Mouse (Mus musculus): ENCODE results near the gene Gm42791. TPM values are rescaled to one million over a fixed set of nuclear protein-coding genes. Genes with fewer than 3 reads are reported as not detected.

Gene Gm42791
- 0.57 and 2.6 TPM in 2 replicates for polyA plus RNA-seq (2016; fragmentation: Nextera tagmentation; extraction: Ambion mirVana)

DNA sequence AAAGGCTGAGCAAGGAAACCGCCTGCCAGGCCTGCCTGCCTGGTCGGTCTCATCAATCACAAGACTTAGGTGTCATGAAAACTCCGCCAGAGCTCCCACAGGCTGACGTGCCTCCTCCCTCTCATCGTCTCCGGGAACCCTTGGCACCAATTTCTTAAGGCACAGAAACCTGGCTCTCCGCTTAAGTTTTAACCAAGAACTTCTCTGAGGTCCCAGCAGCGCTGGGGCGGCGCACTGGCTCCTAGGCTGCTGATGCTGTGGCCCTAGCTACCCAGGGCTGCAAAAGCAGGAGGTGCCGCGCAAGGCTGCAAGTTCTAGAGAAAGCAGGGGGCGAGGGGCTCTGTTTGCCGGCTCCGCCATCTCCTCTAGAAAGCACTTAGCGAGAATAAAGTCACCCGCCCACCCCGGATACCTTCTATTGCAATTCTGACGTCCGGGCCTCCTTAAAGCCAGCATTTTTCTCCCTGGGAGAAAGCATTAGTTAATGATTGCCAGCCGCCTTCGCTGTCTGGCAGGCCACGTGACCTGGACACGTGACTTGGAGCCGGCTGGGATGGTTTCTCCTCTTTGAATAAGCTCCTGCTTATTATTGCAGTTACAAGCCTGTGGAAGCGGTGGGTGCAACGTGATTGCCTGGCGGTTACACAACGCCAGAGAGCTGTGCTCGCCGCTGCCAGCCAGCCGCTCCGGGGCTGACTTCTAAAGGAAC, at the start of gene Gm42791:
TSS of gene Gm42791 (minus strand) at position 442 of the 709 bp plus-strand sequence.
- Histone ChIP-seq H3K36me3 (peaks cover 12% of the 10 kb centered on the region; the same call in 1 of the 2 replicates), H3K27me3 (ENCODE audit: insufficient read depth, poor library complexity, severe bottlenecking) (0 out of 2 replicates have a peak, but pooled peaks cover 4% of the 10 kb centered on the region), H3K27ac (peak within 1 kb of the TSS; percentile 90), H3K4me1 (peaks cover 38% of the 10 kb centered on the region), H3K4me3 (peak within 1 kb of the TSS; percentile 63), H3K9me3 (no peaks in the 10 kb centered on the region)
- DNase-seq (ENCODE audit: low spot score): peak; percentile 93
- WGBS: 2% methylated on average over 33 of the region's 33 CpGs

DNA sequence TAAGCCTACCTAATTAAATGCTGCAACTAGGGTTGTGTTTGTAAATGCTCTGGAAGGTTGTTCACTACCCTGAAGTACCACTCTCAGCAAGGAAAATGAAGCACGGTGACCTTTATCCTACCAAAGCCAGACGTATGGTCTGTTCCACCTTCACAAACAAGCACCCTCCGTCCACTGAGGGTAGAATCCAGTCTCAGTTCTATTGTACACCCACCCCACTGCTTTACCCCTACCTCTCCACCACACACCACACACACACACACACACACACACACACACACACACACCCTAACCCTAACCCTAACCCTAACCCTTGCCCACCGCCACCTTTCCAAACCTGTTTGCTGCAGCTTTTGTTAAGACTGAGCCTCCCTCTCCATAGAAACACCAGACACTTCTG, 49.1 kb upstream of the Gm42791 start:
- Histone ChIP-seq H3K4me1 (no peaks in the 10 kb centered on the region), H3K27ac (no peak overlapping the region), H3K9me3 (0 out of 2 replicates have a peak, but pooled peaks cover 4% of the 10 kb centered on the region), H3K4me3 (no peak overlapping the region), H3K36me3 (peaks cover 24% of the 10 kb centered on the region), H3K27me3 (ENCODE audit: insufficient read depth, poor library complexity, severe bottlenecking) (no peaks in the 10 kb centered on the region)
- WGBS: 76% methylated on average over 4 of the region's 4 CpGs
- DNase-seq (ENCODE audit: low spot score): no peak

DNA sequence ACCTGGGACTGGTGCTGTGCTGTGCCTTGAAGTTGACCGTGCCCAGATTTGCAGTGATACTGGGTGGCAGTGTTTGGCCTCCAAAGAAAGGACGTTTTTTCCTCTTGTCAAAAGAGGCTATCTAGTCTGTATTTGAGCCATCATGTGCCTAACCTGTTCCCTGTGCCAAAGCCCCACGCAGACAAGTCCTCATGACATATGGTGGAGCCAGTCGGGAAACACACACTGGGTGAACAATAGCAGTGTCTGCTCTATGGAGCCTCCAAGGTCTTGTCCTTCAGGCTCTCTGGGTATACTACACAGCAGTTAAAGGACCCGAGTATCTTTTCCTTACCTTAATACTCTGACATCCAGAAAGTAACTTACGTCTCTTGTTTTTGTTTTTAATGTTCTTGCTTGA, 48.3 kb upstream of the Gm42791 start:
- WGBS: 87% methylated on average over 6 of the region's 6 CpGs
- H3K9me3 ChIP-seq: 0 out of 2 replicates have a peak, but pooled peaks cover 4% of the 10 kb centered on the region
- no peaks in the 10 kb centered on the region for H3K4me1 ChIP-seq
- H3K36me3 ChIP-seq: peaks cover 21% of the 10 kb centered on the region
- DNase-seq (ENCODE audit: low spot score): no peak
- H3K27me3 ChIP-seq (ENCODE audit: insufficient read depth, poor library complexity, severe bottlenecking): no peaks in the 10 kb centered on the region
- no peak overlapping the region for H3K27ac ChIP-seq
- H3K4me3 ChIP-seq: no peak overlapping the region

DNA sequence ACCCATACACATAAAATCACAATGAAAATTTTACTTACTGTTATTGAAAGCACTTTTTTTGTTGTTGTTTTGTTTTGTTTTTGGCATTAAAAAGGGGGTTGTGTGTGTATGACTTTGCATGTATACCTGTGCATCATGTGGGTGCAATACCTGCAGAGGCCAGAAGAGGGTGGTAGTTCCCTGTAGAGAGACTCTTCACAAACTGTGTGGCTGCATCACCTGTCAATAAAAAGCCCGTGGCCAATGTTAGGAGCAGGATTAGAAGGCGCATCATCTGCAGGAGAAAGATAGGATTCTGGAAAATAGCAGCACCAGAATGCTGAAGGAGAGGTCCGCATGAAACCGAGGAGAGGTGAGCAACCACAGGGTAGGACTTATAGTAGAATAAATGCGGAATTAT, 44.9 kb upstream of the Gm42791 start:
- 89% methylated on average over 5 of the region's 5 CpGs for WGBS
- peak; percentile 81 for DNase-seq (ENCODE audit: low spot score)

DNA sequence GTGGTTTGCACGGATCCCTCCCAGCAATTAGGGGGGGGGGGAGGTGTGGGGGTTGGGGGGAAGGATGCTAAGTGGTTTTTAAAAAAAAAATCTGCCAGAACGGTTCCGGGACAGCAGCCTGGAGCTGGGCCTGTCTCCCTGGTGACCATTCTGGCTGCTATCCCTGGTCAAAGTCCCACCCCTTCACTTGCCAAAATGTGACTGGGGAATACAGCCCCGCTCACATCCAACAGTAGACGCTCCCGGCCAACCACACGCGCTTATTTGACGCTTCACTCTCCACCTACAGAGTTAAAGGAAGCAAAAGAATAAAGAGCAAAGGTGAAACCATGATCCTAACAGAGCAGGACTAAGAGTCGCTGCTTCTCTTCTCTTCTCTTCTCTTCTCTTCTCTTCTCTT, 42.8 kb upstream of the Gm42791 start:
- Histone ChIP-seq H3K4me3 (no peak overlapping the region), H3K4me1 (no peaks in the 10 kb centered on the region), H3K36me3 (no peaks in the 10 kb centered on the region), H3K27ac (no peak overlapping the region), H3K27me3 (ENCODE audit: insufficient read depth, poor library complexity, severe bottlenecking) (0 out of 2 replicates have a peak, but pooled peaks cover 3% of the 10 kb centered on the region), H3K9me3 (0 out of 2 replicates have a peak, but pooled peaks cover 4% of the 10 kb centered on the region)
- no peak for DNase-seq (ENCODE audit: low spot score)
- WGBS: 29% methylated on average over 10 of the region's 10 CpGs

More for the DNA sequence above, 44.9 kb upstream of the Gm42791 start:
- H3K4me1 ChIP-seq: no peaks in the 10 kb centered on the region
- no peaks in the 10 kb centered on the region for H3K27me3 ChIP-seq (ENCODE audit: insufficient read depth, poor library complexity, severe bottlenecking)
- no peaks in the 10 kb centered on the region for H3K36me3 ChIP-seq
- no peak overlapping the region for H3K27ac ChIP-seq
- 0 out of 2 replicates have a peak, but pooled peaks cover 4% of the 10 kb centered on the region for H3K9me3 ChIP-seq
- H3K4me3 ChIP-seq: no peak overlapping the region

DNA sequence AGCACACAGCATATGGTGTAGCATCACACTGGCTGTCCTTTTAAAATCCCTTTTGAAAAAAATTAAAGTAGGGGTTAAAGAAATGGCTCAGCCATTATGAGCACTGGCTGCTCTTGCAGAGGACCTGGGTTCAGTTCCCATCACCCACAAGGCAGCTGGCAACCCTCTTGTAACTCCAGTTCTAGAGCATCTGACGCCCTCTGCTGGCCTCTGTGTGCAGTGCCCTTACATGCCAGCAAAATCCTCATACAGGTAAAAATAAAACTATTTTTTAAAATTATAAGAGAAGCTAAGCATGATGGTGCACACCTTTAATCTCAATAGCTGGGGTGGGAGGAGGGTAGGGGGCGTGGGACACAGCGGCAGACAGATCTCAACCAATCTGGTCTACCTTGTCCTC, 42.0 kb upstream of the Gm42791 start:
- Histone ChIP-seq H3K27me3 (ENCODE audit: insufficient read depth, poor library complexity, severe bottlenecking) (0 out of 2 replicates have a peak, but pooled peaks cover 3% of the 10 kb centered on the region), H3K4me1 (peaks cover 2% of the 10 kb centered on the region), H3K36me3 (no peaks in the 10 kb centered on the region), H3K4me3 (no peak overlapping the region), H3K27ac (no peak overlapping the region), H3K9me3 (0 out of 2 replicates have a peak, but pooled peaks cover 4% of the 10 kb centered on the region)
- no peak for DNase-seq (ENCODE audit: low spot score)
- WGBS: 90% methylated on average over 3 of the region's 3 CpGs

DNA sequence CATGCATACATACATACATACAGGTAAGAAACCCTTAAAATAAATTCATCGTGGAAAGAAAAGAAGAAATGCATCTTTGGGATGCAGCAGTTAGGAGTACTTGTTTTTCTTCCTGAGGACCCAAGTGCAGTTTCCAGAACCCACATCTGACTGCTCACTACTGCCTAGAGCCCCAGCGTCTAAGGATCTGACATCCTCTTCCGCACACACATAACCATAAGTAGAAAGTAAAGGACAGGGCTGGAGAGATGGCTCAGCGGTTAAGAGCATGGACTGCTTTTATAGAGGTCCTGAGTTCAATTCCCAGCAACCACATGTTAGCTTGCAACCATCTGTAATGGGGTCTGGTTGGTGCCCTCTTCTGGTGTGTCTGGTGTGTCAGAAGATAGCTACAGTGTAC, 37.5 kb upstream of the Gm42791 start:
- Histone ChIP-seq H3K27ac (no peak overlapping the region), H3K4me3 (no peak overlapping the region), H3K9me3 (no peaks in the 10 kb centered on the region), H3K27me3 (ENCODE audit: insufficient read depth, poor library complexity, severe bottlenecking) (0 out of 2 replicates have a peak, but pooled peaks cover 3% of the 10 kb centered on the region), H3K36me3 (no peaks in the 10 kb centered on the region), H3K4me1 (peaks cover 27% of the 10 kb centered on the region)
- DNase-seq (ENCODE audit: low spot score): no peak
- 91% methylated on average over 4 of the region's 4 CpGs for WGBS

DNA sequence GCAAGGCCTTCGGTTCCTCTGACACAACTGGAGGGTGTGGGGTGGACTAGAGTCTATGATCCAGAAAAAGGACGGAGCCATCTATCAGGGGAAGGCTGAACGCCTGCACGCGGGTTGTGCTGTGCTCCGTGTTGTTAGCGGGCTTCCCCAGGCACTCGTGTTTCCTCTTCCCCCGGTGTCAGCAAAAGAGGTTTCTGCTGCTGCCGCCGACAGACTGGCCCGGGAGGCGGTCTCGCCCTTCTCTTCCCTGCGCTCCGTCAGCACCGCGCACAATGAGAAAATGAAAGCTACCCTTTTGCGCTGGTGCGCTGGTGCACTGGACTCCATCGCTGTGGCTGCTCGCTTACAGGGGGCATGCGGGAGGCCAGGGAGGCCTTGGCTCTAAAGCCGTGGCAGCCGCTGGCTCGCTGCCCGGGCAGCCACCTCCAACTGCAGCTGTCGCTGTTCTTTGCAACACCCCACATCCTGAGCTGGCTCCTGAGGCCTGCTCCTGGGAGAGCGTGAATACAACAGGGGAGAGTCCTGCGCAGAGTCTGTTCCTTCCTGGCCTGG, 36.3 kb upstream of the Gm42791 start:
- H3K27ac ChIP-seq: peak overlapping the region; percentile 92
- 5% methylated on average over 30 of the region's 30 CpGs for WGBS
- peak overlapping the region; percentile 59 for H3K4me3 ChIP-seq
- peak; percentile 85 for DNase-seq (ENCODE audit: low spot score)
- no peaks in the 10 kb centered on the region for H3K9me3 ChIP-seq
- peaks cover 27% of the 10 kb centered on the region for H3K4me1 ChIP-seq
- H3K36me3 ChIP-seq: no peaks in the 10 kb centered on the region
- H3K27me3 ChIP-seq (ENCODE audit: insufficient read depth, poor library complexity, severe bottlenecking): 0 out of 2 replicates have a peak, but pooled peaks cover 3% of the 10 kb centered on the region

DNA sequence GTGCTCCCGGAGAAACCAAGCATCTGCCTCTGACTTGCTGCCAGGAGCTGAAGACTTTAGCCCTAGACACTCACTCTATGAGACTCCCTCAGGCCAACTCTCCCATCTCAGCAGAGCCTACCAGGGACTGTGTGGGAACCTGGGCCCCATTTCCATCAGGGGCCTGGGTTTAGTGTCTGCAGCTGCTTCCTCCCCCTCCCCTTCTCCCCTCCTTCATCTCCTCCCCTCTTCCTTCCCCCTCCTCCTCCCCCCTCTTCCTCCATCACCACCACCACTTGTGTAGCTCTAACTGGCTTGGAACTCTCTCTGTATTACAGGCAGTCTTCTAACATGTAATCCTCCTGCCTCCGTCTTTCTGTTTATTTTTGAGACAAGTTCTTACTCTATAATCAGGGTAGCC, 35.2 kb upstream of the Gm42791 start:
- no peaks in the 10 kb centered on the region for H3K36me3 ChIP-seq
- 70% methylated on average over 2 of the region's 2 CpGs for WGBS
- no peaks in the 10 kb centered on the region for H3K9me3 ChIP-seq
- H3K27me3 ChIP-seq (ENCODE audit: insufficient read depth, poor library complexity, severe bottlenecking): 0 out of 2 replicates have a peak, but pooled peaks cover 3% of the 10 kb centered on the region
- DNase-seq (ENCODE audit: low spot score): no peak
- no peak overlapping the region for H3K4me3 ChIP-seq
- H3K4me1 ChIP-seq: peaks cover 27% of the 10 kb centered on the region
- no peak overlapping the region for H3K27ac ChIP-seq

DNA sequence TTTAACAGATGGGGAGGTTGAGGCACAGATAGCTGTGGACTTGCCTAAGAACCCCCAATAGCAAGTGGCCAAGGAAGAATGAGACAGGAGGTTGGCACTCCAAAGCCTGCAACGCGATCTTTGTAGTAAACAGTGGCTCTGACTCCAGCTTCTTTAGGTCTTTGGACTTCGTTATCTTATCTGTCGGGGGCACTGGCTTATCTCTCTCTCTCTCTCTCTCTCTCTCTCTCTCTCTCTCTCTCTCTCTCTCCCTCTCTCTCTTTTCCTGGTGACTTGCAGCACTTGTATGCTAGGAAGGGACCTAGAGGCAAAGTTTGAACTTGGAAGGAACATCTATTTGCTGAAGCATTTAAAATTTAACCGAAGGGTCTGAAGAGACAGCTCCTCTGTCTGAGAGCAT, 33.4 kb upstream of the Gm42791 start:
- Histone ChIP-seq H3K27ac (no peak overlapping the region), H3K9me3 (no peaks in the 10 kb centered on the region), H3K27me3 (ENCODE audit: insufficient read depth, poor library complexity, severe bottlenecking) (no peaks in the 10 kb centered on the region), H3K36me3 (no peaks in the 10 kb centered on the region), H3K4me3 (no peak overlapping the region), H3K4me1 (peaks cover 27% of the 10 kb centered on the region)
- no peak for DNase-seq (ENCODE audit: low spot score)
- 18% methylated on average over 5 of the region's 5 CpGs for WGBS

DNA sequence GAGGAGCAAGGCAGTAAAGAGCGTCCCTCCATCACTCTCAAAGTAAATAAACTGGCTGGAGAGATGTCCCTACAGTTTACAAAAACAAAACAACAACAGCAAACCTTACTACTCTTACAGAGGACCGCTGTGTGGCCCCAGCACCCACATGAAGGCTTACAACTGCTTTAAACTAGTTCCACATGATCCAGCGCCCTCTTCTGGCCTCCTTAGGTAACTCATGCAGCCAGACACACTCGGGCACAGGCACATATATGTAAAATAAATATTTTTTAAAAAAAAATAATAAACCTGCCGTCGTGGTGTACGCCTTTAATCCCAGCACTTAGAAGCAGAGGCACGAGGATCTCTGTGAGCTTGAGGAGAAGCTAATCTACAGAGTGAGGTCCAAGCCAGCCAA, 32.4 kb upstream of the Gm42791 start:
- no peak overlapping the region for H3K27ac ChIP-seq
- H3K27me3 ChIP-seq (ENCODE audit: insufficient read depth, poor library complexity, severe bottlenecking): no peaks in the 10 kb centered on the region
- H3K4me1 ChIP-seq: peaks cover 27% of the 10 kb centered on the region
- no peak overlapping the region for H3K4me3 ChIP-seq
- H3K36me3 ChIP-seq: no peaks in the 10 kb centered on the region
- DNase-seq (ENCODE audit: low spot score): no peak
- 73% methylated on average over 8 of the region's 8 CpGs for WGBS
- H3K9me3 ChIP-seq: no peaks in the 10 kb centered on the region

DNA sequence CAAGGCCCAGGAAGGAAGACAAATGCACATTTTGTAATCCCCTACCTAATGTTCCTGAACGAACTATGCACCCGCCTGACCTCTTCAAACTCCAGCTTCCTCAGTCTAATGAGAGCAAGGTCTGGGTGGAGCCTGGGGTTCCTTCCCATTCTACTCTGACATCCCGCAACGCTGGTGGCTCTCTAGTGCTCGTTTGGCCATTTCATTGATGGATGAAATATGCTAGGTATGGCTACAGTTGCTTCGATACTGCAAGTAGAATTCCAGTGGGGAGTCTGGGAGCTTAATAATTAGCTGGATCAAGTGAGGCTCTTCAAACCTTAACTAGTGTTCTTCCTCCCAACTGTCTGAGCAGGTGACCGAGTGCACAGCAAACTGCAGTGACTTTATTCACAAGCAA, 26.2 kb upstream of the Gm42791 start:
- WGBS: 58% methylated on average over 7 of the region's 7 CpGs
- H3K4me1 ChIP-seq: peaks cover 18% of the 10 kb centered on the region
- DNase-seq (ENCODE audit: low spot score): no peak

DNA sequence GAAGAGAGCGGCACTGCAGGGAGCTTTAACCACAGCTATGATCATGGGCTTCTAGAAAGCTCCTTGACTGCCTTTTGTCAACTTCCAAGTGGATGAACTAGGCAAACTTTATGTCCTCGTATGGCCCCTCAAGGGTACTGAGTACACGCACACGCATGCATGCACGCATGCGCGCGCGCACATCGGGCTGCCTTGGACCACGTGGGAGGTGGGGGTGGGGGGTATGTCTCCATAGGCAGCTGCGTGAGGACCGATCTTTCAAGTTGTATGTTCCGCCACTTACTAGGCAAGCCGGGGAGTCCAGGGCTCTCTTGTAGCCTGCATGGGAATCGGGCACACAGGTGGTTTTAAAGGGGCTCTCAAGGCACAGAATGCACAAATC, 25.7 kb upstream of the Gm42791 start:
- peaks cover 22% of the 10 kb centered on the region for H3K4me1 ChIP-seq
- peak overlapping the region; percentile 36; the same call in 1 of the 2 replicates for H3K27ac ChIP-seq
- no peak for DNase-seq (ENCODE audit: low spot score)
- peak overlapping the region; percentile 31 for H3K4me3 ChIP-seq
- H3K9me3 ChIP-seq: no peaks in the 10 kb centered on the region
- H3K36me3 ChIP-seq: no peaks in the 10 kb centered on the region
- H3K27me3 ChIP-seq (ENCODE audit: insufficient read depth, poor library complexity, severe bottlenecking): 0 out of 2 replicates have a peak, but pooled peaks cover 3% of the 10 kb centered on the region
- WGBS: 56% methylated on average over 16 of the region's 16 CpGs

More for the DNA sequence above, 26.2 kb upstream of the Gm42791 start:
- Histone ChIP-seq H3K36me3 (no peaks in the 10 kb centered on the region), H3K4me3 (peak overlapping the region; percentile 31), H3K9me3 (no peaks in the 10 kb centered on the region), H3K27ac (no peak overlapping the region), H3K27me3 (ENCODE audit: insufficient read depth, poor library complexity, severe bottlenecking) (0 out of 2 replicates have a peak, but pooled peaks cover 3% of the 10 kb centered on the region)
